Mouse (Mus musculus) heart, embryonic 14.5 days (tissue): ENCODE measurements around the gene BC052040. TPM values are rescaled to one million over a fixed set of nuclear protein-coding genes. Genes with fewer than 3 reads are reported as not detected.

Experiments used
- ATAC-seq: fragments of 200-750 bp; cut with Nextera tagmentation; 2 replicates; pipeline ENCODE4 v1.8.0; 2017; ENCODE audit warnings: low read depth, moderate TSS enrichment; ENCODE audit not compliant: insufficient number of reproducible peaks, insufficient read depth, low FRiP score
- H3K27ac ChIP-seq, 2 experiments: fragments of 200-500 bp in 1 of 2; fragments of 300-500 bp in 1 of 2; sonication (generic) in 1 of 2; replicated peaks in 1 of 2; 2 replicates each; pipeline ENCODE4 v1.5.1; 2012 to 2014; ENCODE audit warnings: low read depth in 2 of 2, low read length in 2 of 2, control low read depth in 1 of 2, mild to moderate bottlenecking in 1 of 2, mixed read lengths in 1 of 2; ENCODE audit not compliant: control insufficient read depth in 1 of 2, insufficient read depth in 1 of 2
- H3K27me3 ChIP-seq: fragments of 300-500 bp; sonication (generic); 2 replicates; pipeline ENCODE4 v1.6.1; 2014; ENCODE audit warnings: mild to moderate bottlenecking, low read length, control low read depth; ENCODE audit not compliant: control insufficient read depth, insufficient read depth
- H3K36me3 ChIP-seq: fragments of 300-500 bp; sonication (generic); 2 replicates; pipeline ENCODE4 v1.6.1; 2014; ENCODE audit warnings: mild to moderate bottlenecking, control low read depth, low read length, mixed read lengths; ENCODE audit not compliant: control insufficient read depth, insufficient read depth
- H3K4me1 ChIP-seq, 2 experiments: fragments of 200-500 bp in 1 of 2; fragments of 300-500 bp in 1 of 2; sonication (generic) in 1 of 2; 2 replicates each; pipeline ENCODE4 v1.6.1; 2012 to 2014; ENCODE audit warnings: low read length in 2 of 2, control low read depth in 1 of 2, mixed read lengths in 1 of 2; ENCODE audit not compliant: control insufficient read depth in 2 of 2, insufficient read depth in 2 of 2
- H3K4me2 ChIP-seq: fragments of 300-500 bp; sonication (generic); 2 replicates; pipeline ENCODE4 v1.6.1; 2014; ENCODE audit warnings: mild to moderate bottlenecking, low read length
- H3K4me3 ChIP-seq, 2 experiments: fragments of 200-500 bp in 1 of 2; fragments of 300-500 bp in 1 of 2; sonication (generic) in 1 of 2; 2 replicates each; pipeline ENCODE4 v1.5.1; 2012 to 2014; ENCODE audit warnings: low read length in 2 of 2, mild to moderate bottlenecking in 2 of 2, control low read depth in 1 of 2, low read depth in 1 of 2, moderate library complexity in 1 of 2; ENCODE audit not compliant: control insufficient read depth in 1 of 2, insufficient read depth in 1 of 2
- H3K9ac ChIP-seq: fragments of 300-500 bp; sonication (generic); 2 replicates; pipeline ENCODE4 v1.6.1; 2014; ENCODE audit warnings: mild to moderate bottlenecking, low read length
- H3K9me3 ChIP-seq: fragments of 300-500 bp; sonication (generic); 2 replicates; pipeline ENCODE4 v1.6.1; 2016; ENCODE audit warnings: low read length, control low read depth; ENCODE audit not compliant: control insufficient read depth
- WGBS: fragments of 180-500 bp; shearing (Covaris S2); extraction: QIAGEN DNeasy Blood & Tissue Kit; methylation state at CpG from one replicate; pipeline ENCODE4 v1.1.7; 2014; 5-methylcytosine and 5-hydroxymethylcytosine counted together
- polyA plus RNA-seq: library from polyadenylated mRNA; unstranded; fragments of >200 nt; fragmentation: Nextera tagmentation; extraction: Ambion mirVana; gene quantifications from 2 replicates; pipeline ENCODE4 v1.2.1, GENCODE M21; 2014

Gene BC052040
- polyA plus RNA-seq, 1 experiment from 2014 or later: 9.6 TPM

DNA sequence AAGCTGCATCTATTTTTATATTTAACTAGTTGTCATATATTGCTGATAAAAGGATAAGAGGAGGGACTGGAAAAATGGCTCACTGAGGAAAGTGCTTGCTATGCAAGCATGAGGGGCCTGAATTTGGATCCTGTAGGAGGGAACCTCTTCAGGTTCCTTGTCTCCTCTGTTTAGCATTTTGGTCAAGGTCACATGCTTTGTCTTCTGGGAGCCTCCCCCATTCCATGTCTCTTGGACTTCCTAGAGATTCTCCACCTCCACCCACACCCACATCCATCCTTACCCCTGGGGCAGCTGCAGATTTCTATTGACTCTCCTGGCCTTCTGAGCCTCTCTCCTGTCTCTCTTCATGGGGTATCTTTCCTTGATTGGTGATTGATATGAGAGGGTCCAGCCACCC is 2.3 kb downstream of the BC052040 start:
- Histone ChIP-seq H3K9ac (no peak overlapping the region), H3K27me3 (no peaks in the 10 kb centered on the region), H3K9me3 (no peaks in the 10 kb centered on the region), H3K4me3 (no peak overlapping the region), H3K4me2 (no peak overlapping the region), H3K4me1 (peaks cover 12 to 16% of the 10 kb centered on the region in 2 experiments), H3K27ac (no peak overlapping the region), H3K36me3 (no peaks in the 10 kb centered on the region)
- ATAC-seq: no peak

- no peak overlapping the region for H3K4me2 ChIP-seq
- 39% methylated on average over 2 of the region's 2 CpGs for WGBS
- no peaks in the 10 kb centered on the region for H3K9me3 ChIP-seq
- peaks cover 7 to 19% of the 10 kb centered on the region in 2 experiments for H3K4me1 ChIP-seq
- no peak for ATAC-seq
- H3K4me3 ChIP-seq: no peak overlapping the region
- H3K36me3 ChIP-seq: no peaks in the 10 kb centered on the region
- H3K27ac ChIP-seq: no peak overlapping the region
- H3K9ac ChIP-seq: no peak overlapping the region
- no peaks in the 10 kb centered on the region for H3K27me3 ChIP-seq
These were observed 9.1 kb downstream of the BC052040 start for GRCm38 (mm10) chr2:115590602-115591001.

GRCm38 (mm10) chr2:115592651-115593119 is 11.2 kb downstream of the BC052040 start:
- WGBS: 35% methylated on average over 2 of the region's 2 CpGs
- H3K27ac ChIP-seq: peak overlapping the region; percentile 29 to 67; a peak in 3 of 4 replicates
- no peaks in the 10 kb centered on the region for H3K27me3 ChIP-seq
- no peak overlapping the region for H3K4me2 ChIP-seq
- no peaks in the 10 kb centered on the region for H3K9me3 ChIP-seq
- no peak for ATAC-seq
- no peaks in the 10 kb centered on the region for H3K36me3 ChIP-seq
- no peak overlapping the region for H3K9ac ChIP-seq
- peaks cover 9 to 19% of the 10 kb centered on the region in 2 experiments for H3K4me1 ChIP-seq
- no peak overlapping the region for H3K4me3 ChIP-seq

DNA sequence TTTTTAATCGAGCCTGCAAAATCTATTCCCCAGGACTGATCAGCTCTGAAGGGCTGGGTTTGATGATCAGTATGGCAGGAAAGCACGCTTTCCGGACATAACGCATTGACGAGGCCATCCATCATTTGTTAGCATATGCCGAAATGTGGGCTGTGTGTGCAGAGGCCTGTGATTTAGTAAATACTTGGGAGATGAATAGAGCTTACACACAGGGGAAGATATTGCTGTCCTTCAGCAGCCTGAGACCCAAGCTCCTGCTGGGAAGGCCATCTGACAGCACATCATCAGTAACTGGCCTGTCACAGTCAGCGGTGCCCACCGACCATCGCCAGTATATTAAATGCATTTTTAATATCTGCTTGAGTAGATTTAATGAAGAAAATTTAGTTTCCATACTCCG is 15.5 kb downstream of the BC052040 start:
- WGBS: 79% methylated on average over 10 of the region's 10 CpGs
- Histone ChIP-seq H3K27ac (no peak overlapping the region), H3K9ac (no peak overlapping the region), H3K4me3 (no peak overlapping the region), H3K4me2 (no peak overlapping the region), H3K27me3 (no peaks in the 10 kb centered on the region), H3K36me3 (no peaks in the 10 kb centered on the region), H3K9me3 (no peaks in the 10 kb centered on the region), H3K4me1 (peaks cover 10 to 21% of the 10 kb centered on the region in 2 experiments)
- ATAC-seq: no peak

DNA sequence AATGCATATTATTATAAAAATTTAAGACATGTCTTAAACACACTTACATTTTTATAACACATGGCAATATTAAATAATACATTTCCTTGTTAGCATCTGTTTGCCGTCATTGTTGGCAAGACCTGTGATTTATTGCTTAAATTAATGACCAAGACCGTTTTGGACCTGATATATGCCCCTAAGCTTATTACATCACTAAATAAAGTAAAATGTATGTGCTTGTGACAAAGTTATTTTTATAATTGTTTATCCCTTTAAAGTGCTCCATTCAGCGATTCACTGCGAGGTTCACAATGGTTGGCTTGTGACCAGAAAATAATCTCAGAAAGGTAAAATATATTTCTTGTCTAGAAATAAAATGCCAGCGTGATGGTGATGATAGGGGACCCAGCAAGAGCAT is 16.8 kb downstream of the BC052040 start:
- WGBS: 85% methylated on average over 5 of the region's 5 CpGs

DNA sequence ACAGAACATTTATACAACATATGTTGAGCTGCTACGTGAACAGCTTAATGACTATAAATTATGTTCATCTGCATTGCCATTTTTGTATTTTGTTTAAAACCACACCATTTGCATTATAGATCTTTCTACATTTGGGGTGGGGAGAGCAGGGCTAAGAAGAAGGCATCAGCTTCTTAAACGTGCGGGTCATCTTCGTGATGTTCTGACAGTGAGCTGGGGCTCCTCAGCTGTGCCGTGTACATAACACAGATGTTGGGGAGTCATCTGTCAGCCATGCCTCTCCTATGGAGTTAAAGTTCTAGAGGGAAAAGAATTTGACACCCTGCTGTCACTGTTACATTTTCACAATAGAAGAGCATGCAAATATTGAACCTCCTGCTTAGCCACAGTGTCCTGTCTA is 19.2 kb downstream of the BC052040 start:
- H3K27ac ChIP-seq: no peak overlapping the region
- WGBS: 56% methylated on average over 5 of the region's 5 CpGs
- no peaks in the 10 kb centered on the region for H3K27me3 ChIP-seq
- no peak overlapping the region for H3K4me3 ChIP-seq
- no peaks in the 10 kb centered on the region for H3K9me3 ChIP-seq
- no peaks in the 10 kb centered on the region for H3K36me3 ChIP-seq
- H3K9ac ChIP-seq: no peak overlapping the region
- ATAC-seq: no peak
- peaks cover 9 to 15% of the 10 kb centered on the region in 2 experiments for H3K4me1 ChIP-seq
- H3K4me2 ChIP-seq: no peak overlapping the region

More for the DNA sequence above, 16.8 kb downstream of the BC052040 start:
- Histone ChIP-seq H3K4me2 (no peak overlapping the region), H3K4me1 (peaks cover 9 to 14% of the 10 kb centered on the region in 2 experiments), H3K27ac (no peak overlapping the region), H3K27me3 (no peaks in the 10 kb centered on the region), H3K36me3 (no peaks in the 10 kb centered on the region), H3K9me3 (no peaks in the 10 kb centered on the region), H3K9ac (no peak overlapping the region), H3K4me3 (no peak overlapping the region)
- no peak for ATAC-seq

DNA sequence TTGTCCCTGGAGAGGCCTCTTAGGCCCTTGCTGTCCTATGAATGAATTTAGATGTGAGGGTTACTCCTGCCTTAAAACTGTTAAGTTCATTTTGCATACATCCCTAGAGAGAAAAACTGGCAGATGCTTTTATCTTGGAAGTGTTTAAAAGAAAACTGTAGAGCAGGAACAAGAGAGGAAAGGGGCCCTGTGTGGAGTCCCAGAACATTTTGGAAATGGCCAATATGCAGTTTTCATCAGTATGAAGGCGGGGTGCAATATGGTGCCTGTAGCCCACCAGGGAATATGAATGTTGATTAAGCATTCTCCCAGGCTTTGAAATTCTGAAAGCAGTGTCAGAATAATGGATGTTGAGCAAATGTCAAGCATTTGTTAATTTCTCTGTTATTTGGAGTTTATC is 19.8 kb downstream of the BC052040 start:
- ATAC-seq: no peak
- H3K4me1 ChIP-seq: peaks cover 9 to 21% of the 10 kb centered on the region in 2 experiments
- WGBS: 88% methylated on average over 1 of the region's 1 CpGs
- no peaks in the 10 kb centered on the region for H3K36me3 ChIP-seq
- no peaks in the 10 kb centered on the region for H3K27me3 ChIP-seq
- no peak overlapping the region for H3K9ac ChIP-seq
- no peak overlapping the region for H3K4me2 ChIP-seq
- no peak overlapping the region for H3K4me3 ChIP-seq
- H3K9me3 ChIP-seq: no peaks in the 10 kb centered on the region
- no peak overlapping the region for H3K27ac ChIP-seq

DNA sequence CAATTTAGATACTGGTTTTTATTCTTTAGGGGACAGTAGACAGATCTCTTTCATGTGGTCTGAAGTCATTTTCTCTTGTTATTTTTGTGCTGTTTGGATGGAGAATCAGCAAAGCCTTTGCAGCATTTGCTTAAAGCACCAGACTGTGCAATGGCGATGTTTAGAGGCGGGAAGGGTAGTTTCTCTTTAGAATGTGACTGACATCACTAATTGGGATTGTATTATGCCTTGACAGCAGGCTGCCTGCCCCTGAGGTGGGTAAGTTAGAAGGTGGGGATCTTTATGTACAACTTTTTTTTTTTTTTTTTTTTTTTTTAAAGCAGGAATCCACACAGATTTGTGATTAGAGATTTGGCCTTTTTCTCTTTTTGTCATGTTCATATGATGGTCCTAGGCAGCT is 20.6 kb downstream of the BC052040 start:
- Histone ChIP-seq H3K9ac (no peak overlapping the region), H3K36me3 (no peaks in the 10 kb centered on the region), H3K4me1 (peaks cover 7 to 23% of the 10 kb centered on the region in 2 experiments), H3K27ac (no peak overlapping the region), H3K4me2 (no peak overlapping the region), H3K9me3 (no peaks in the 10 kb centered on the region), H3K4me3 (no peak overlapping the region), H3K27me3 (no peaks in the 10 kb centered on the region)
- 94% methylated on average over 2 of the region's 2 CpGs for WGBS
- ATAC-seq: no peak
